Mouse (Mus musculus) embryonic facial prominence, embryonic 14.5 days (tissue): ENCODE measurements around the gene Topors. TPM values are rescaled to one million over a fixed set of nuclear protein-coding genes. Genes with fewer than 3 reads are reported as not detected.

Experiments
- ATAC-seq: fragments of 200-750 bp; cut with Nextera tagmentation; 2 replicates; pipeline ENCODE4 v1.8.0; 2017; ENCODE audit warnings: low read depth, moderate number of reproducible peaks, moderate TSS enrichment
- DNase-seq: peaks from one replicate; pipeline ENCODE4 v3.0.0-alpha.2; 2015; ENCODE audit warnings: low spot score
- H3K27ac ChIP-seq: fragments of 300-500 bp; sonication (generic); replicated peaks from 2 replicates; pipeline ENCODE4 v1.5.1; 2014; ENCODE audit warnings: low read depth, mild to moderate bottlenecking, low read length, moderate library complexity
- H3K27me3 ChIP-seq: fragments of 300-500 bp; sonication (generic); replicated peaks from 2 replicates; pipeline ENCODE4 v1.6.1; 2014; ENCODE audit warnings: low read length; ENCODE audit not compliant: control insufficient read depth, insufficient read depth
- H3K36me3 ChIP-seq: fragments of 300-500 bp; sonication (generic); 2 replicates; pipeline ENCODE4 v1.6.1; 2014; ENCODE audit warnings: low read length, mixed read lengths; ENCODE audit not compliant: control insufficient read depth, insufficient read depth
- H3K4me1 ChIP-seq: fragments of 300-500 bp; sonication (generic); 2 replicates; pipeline ENCODE4 v1.6.1; 2014; ENCODE audit warnings: antibody characterized with exemption, low read length; ENCODE audit not compliant: control insufficient read depth, insufficient read depth
- H3K4me2 ChIP-seq: fragments of 300-500 bp; sonication (generic); 2 replicates; pipeline ENCODE4 v1.6.1; 2014; ENCODE audit warnings: low read depth, mild to moderate bottlenecking, low read length, moderate library complexity, mixed read lengths
- H3K4me3 ChIP-seq: fragments of 300-500 bp; sonication (generic); 2 replicates; pipeline ENCODE4 v1.5.1; 2014; ENCODE audit warnings: low read depth, mild to moderate bottlenecking, low read length
- H3K9ac ChIP-seq: fragments of 300-500 bp; sonication (generic); 2 replicates; pipeline ENCODE4 v1.6.1; 2014; ENCODE audit warnings: low read depth, mild to moderate bottlenecking, low read length, moderate library complexity, mixed read lengths
- H3K9me3 ChIP-seq: fragments of 300-500 bp; sonication (generic); 2 replicates; pipeline ENCODE4 v1.6.1; 2016; ENCODE audit warnings: low read length; ENCODE audit not compliant: control insufficient read depth
- WGBS: fragments of 180-500 bp; shearing (Covaris S2); extraction: QIAGEN DNeasy Blood & Tissue Kit; methylation state at CpG from one replicate; pipeline ENCODE4 v1.1.7; 2014; 5-methylcytosine and 5-hydroxymethylcytosine counted together
- polyA plus RNA-seq: library from polyadenylated mRNA; unstranded; fragments of >200 nt; fragmentation: Nextera tagmentation; extraction: Ambion mirVana; gene quantifications from 2 replicates; pipeline ENCODE4 v1.2.1, GENCODE M21; 2014

Gene Topors
- polyA plus RNA-seq, 1 experiment from 2014 or later: 37.8 TPM

GRCm38 (mm10) chr4:40268204-40268813 lies 1.3 kb downstream of the Topors start:
- 0% methylated on average over 27 of the region's 50 CpGs for WGBS
- peak overlapping the region; percentile 95 for H3K4me2 ChIP-seq
- H3K4me3 ChIP-seq: peak overlapping the region; percentile 56
- ATAC-seq (peak; percentile 75), DNase-seq (peak; percentile 95)
- peaks cover 43% of the 10 kb centered on the region for H3K36me3 ChIP-seq
- H3K27ac ChIP-seq: peak overlapping the region; percentile 99
- peaks cover 7% of the 10 kb centered on the region; the same call in 1 of the 2 replicates for H3K4me1 ChIP-seq
- no peaks in the 10 kb centered on the region for H3K27me3 ChIP-seq
- peak overlapping the region; percentile 75 for H3K9ac ChIP-seq
- no peaks in the 10 kb centered on the region for H3K9me3 ChIP-seq

GRCm38 (mm10) chr4:40267681-40268080 lies 2.0 kb downstream of the Topors start:
- Histone ChIP-seq H3K4me3 (peak overlapping the region; percentile 56), H3K9me3 (no peaks in the 10 kb centered on the region), H3K36me3 (peaks cover 45% of the 10 kb centered on the region), H3K27ac (peak overlapping the region; percentile 99; the same call in 1 of the 2 replicates), H3K27me3 (no peaks in the 10 kb centered on the region), H3K9ac (peak overlapping the region; percentile 75), H3K4me1 (peaks cover 7% of the 10 kb centered on the region; the same call in 1 of the 2 replicates), H3K4me2 (peak overlapping the region; percentile 95)
- WGBS: 62% methylated on average over 7 of the region's 7 CpGs
- DNase-seq (no peak), ATAC-seq (no peak)

- no peak for ATAC-seq
- no peak for DNase-seq
- Histone ChIP-seq H3K9me3 (no peaks in the 10 kb centered on the region), H3K4me3 (no peak overlapping the region), H3K9ac (no peak overlapping the region), H3K36me3 (peaks cover 68% of the 10 kb centered on the region), H3K4me1 (peaks cover 7% of the 10 kb centered on the region; the same call in 1 of the 2 replicates), H3K4me2 (no peak overlapping the region), H3K27me3 (no peaks in the 10 kb centered on the region), H3K27ac (no peak overlapping the region)
- WGBS: 67% methylated on average over 1 of the region's 1 CpGs
These were observed 5.3 kb downstream of the Topors start for GRCm38 (mm10) chr4:40264321-40264720.

GRCm38 (mm10) chr4:40254385-40255103 lies 15.1 kb downstream of the Topors start:
- WGBS: 55% methylated on average over 8 of the region's 8 CpGs
- ATAC-seq: no peak
- H3K9ac ChIP-seq: no peak overlapping the region
- H3K27me3 ChIP-seq: no peaks in the 10 kb centered on the region
- no peak overlapping the region for H3K4me3 ChIP-seq
- H3K27ac ChIP-seq: no peak overlapping the region
- peaks cover 18% of the 10 kb centered on the region for H3K36me3 ChIP-seq
- peaks cover 3% of the 10 kb centered on the region; the same call in 1 of the 2 replicates for H3K4me1 ChIP-seq
- no peaks in the 10 kb centered on the region for H3K9me3 ChIP-seq
- no peak overlapping the region for H3K4me2 ChIP-seq
- peak; percentile 24 for DNase-seq

GRCm38 (mm10) chr4:40253766-40254165 lies 15.9 kb downstream of the Topors start:
- DNase-seq: peak; percentile 39
- 64% methylated on average over 2 of the region's 2 CpGs for WGBS

GRCm38 (mm10) chr4:40250984-40251383 lies 18.7 kb downstream of the Topors start:
- Histone ChIP-seq H3K36me3 (no peaks in the 10 kb centered on the region), H3K4me1 (peaks cover 3% of the 10 kb centered on the region; the same call in 1 of the 2 replicates), H3K27ac (no peak overlapping the region), H3K4me3 (no peak overlapping the region), H3K9ac (no peak overlapping the region), H3K27me3 (no peaks in the 10 kb centered on the region), H3K4me2 (no peak overlapping the region), H3K9me3 (no peaks in the 10 kb centered on the region)
- DNase-seq (no peak), ATAC-seq (no peak)
- WGBS: 89% methylated on average over 5 of the region's 5 CpGs

More at GRCm38 (mm10) chr4:40253766-40254165, 15.9 kb downstream of the Topors start:
- H3K4me3 ChIP-seq: no peak overlapping the region
- H3K9ac ChIP-seq: no peak overlapping the region
- H3K4me2 ChIP-seq: no peak overlapping the region
- H3K9me3 ChIP-seq: no peaks in the 10 kb centered on the region
- no peaks in the 10 kb centered on the region for H3K27me3 ChIP-seq
- H3K4me1 ChIP-seq: peaks cover 3% of the 10 kb centered on the region; the same call in 1 of the 2 replicates
- ATAC-seq: no peak
- no peak overlapping the region for H3K27ac ChIP-seq
- H3K36me3 ChIP-seq: peaks cover 10% of the 10 kb centered on the region

- 78% methylated on average over 8 of the region's 8 CpGs for WGBS
- Histone ChIP-seq H3K27ac (no peak overlapping the region), H3K9ac (no peak overlapping the region), H3K9me3 (no peaks in the 10 kb centered on the region), H3K4me3 (no peak overlapping the region), H3K27me3 (no peaks in the 10 kb centered on the region), H3K4me1 (0 out of 2 replicates have a peak, but pooled peaks cover 3% of the 10 kb centered on the region), H3K36me3 (no peaks in the 10 kb centered on the region), H3K4me2 (no peak overlapping the region)
- ATAC-seq (no peak), DNase-seq (no peak)
These were observed 25.6 kb downstream of the Topors start for GRCm38 (mm10) chr4:40244035-40244434.

GRCm38 (mm10) chr4:40243006-40243405 lies 26.6 kb downstream of the Topors start:
- no peak for ATAC-seq
- Histone ChIP-seq H3K9me3 (no peaks in the 10 kb centered on the region), H3K4me3 (no peak overlapping the region), H3K9ac (no peak overlapping the region), H3K36me3 (no peaks in the 10 kb centered on the region), H3K27ac (no peak overlapping the region), H3K27me3 (no peaks in the 10 kb centered on the region), H3K4me2 (no peak overlapping the region), H3K4me1 (0 out of 2 replicates have a peak, but pooled peaks cover 3% of the 10 kb centered on the region)
- WGBS: 75% methylated on average over 4 of the region's 4 CpGs
- DNase-seq: no peak
